Mouse (Mus musculus) megakaryocyte, embryonic 14.5 days (primary cell): Measurements from ENCODE around the gene Szt2.

Experiments
- FLI1 ChIP-seq: IDR thresholded peaks from 2 replicates; pipeline ENCODE4 v1.6.1; 2012; ENCODE audit warnings: low read length, inconsistent platforms, mixed read lengths
- GATA1 ChIP-seq: IDR thresholded peaks from 3 replicates; pipeline ENCODE4 v1.6.1; 2012; ENCODE audit warnings: mixed read lengths, low read length, inconsistent platforms, borderline replicate concordance

DNA sequence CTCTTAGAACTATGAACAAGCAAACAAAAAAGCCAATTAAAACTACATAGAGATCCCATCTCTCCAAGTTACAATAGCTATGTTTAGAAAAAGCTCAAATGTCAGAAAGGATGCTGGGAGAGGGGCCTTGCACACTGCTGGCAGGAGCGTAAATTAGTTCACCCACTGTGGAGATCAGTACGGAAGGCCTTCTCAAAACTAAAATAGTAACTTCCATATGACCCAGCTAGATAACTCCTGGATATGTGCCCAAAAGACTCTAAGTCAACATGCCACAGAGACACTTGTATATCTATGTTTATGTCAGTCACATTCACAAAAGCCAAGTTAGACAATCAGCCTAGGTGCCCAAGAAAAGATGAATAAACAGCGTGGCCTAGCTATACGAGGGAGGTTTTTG, 13.8 kb downstream of the Szt2 start:
- TF ChIP-seq GATA1 (no peak), FLI1 (no peak)
